Mouse (Mus musculus): ENCODE data around the gene Fmc1.
"Not testable (repeated sequence)": the region's sequence is repeated elsewhere in the genome, so short reads cannot be mapped to it uniquely, and the experiment has no call there.

Fmc1 gene

DNA sequence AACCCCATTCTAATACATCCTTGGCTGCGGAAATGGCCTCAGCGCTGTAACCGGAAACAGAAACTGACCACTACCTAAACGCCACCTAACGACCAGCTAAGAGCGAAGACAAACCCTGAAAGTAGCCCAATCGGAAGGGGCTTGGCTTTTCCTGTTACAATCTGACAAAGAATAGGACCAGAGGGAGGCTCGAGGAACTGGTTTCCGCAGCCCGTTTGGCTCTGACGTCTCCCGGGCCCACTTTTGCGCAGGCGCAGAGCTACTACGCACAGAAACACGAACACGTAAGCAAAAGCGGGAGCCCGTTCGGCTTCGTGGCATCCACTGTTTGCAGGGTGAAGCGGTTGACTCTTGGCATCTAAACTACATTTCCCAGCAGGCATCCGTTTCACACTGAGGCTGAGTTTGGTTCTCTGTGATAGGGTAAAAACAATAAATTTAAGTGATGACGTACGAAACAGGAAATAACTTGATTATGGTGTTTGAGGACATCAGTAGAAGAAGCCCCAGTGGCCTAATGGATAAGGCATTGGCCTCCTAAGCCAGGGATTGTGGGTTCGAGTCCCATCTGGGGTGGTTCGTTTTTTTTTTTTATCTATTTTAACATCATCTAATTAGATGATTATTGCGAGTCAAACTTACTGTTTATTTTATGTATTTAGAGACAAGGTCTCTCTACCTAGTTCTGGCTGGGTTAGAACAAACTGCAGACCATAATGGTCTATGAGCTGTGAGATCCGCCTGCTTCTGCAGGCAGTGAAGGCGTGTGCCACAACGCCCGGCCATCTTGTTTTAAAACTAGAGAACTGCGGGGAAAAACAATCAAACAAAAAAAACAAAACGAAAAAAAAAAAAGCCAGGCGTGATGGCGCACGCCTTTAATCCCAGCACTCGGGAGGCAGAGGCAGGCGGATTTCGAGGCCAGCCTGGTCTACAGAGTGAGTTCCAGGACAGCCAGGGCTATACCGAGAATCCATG, at the start of gene Fmc1:
TSS of gene Fmc1 (plus strand) at position 75 of the 978 bp plus-strand sequence.
- peak; percentile 98 to 99 for DNase-seq

- DNase-seq: peak; percentile 61 to 70
Measured at GRCm38 (mm10) chr6:38492550-38492949, 40.8 kb upstream of the Fmc1 start.

- no peak for DNase-seq
Measured at GRCm38 (mm10) chr6:38495641-38496040, 37.7 kb upstream of the Fmc1 start.

DNA sequence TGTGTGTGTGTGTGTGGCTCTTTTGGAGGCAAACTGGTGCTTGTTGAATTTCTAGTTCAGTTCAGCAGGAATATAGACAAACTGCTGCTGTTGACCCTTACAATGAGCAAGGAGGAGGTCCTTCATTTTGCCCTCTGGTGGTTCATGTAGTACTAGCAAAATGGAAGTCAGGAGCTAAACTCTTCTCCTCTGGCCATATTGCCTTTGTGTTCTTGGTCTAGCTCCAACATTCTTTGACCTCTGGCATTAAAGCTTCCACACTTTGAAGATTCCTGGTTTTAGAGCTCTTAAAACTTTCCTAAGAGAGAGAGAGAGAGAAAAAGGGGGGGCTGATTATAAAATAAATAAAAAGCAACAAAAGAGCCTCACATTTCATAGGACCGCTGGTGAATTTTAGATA, 21.2 kb upstream of the Fmc1 start:
- DNase-seq: no peak

GRCm38 (mm10) chr6:38512830-38513229, 20.5 kb upstream of the Fmc1 start:
- no peak for DNase-seq

DNA sequence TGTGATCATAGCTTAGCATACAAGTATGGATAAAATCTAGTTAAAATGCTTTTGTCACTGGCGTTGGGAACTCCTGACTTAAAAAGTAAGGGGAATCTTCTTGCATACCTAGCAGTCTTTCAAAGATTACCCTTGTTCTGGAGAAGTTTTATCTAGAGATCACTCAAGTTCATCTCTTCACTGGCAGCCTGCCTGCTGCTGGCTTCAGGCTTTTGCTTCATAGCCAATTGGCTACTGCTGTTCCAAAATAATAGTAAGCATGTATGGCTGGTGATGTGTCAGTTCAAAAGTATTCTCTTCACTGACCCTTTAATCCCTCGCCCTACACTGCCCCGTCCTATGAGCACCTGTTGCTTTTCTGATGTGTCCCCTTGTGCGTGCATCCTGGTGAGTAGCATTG, 18.1 kb upstream of the Fmc1 start:
- DNase-seq: peak in 1 of 2 experiments; percentile 16

DNA sequence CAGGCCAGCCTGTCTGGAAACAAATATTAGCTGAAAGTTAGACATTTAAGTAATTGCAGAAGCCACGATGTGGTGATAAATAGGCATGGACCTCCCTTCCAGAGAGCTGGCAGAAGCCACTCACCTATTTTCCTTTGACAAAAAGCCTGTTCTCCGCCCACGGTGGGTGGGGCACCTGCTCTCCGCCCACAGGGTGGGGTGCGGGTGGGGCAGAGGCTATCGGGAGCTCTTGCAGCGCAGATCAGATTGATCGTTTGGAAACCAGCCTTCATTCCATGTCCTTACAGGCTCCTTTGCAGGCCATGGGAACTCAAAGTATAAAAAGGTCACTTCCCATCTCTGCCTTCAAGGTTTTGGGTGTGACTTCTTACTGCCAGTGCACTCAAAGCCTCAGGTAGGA, 9.5 kb upstream of the Fmc1 start:
- no peak for DNase-seq

DNA sequence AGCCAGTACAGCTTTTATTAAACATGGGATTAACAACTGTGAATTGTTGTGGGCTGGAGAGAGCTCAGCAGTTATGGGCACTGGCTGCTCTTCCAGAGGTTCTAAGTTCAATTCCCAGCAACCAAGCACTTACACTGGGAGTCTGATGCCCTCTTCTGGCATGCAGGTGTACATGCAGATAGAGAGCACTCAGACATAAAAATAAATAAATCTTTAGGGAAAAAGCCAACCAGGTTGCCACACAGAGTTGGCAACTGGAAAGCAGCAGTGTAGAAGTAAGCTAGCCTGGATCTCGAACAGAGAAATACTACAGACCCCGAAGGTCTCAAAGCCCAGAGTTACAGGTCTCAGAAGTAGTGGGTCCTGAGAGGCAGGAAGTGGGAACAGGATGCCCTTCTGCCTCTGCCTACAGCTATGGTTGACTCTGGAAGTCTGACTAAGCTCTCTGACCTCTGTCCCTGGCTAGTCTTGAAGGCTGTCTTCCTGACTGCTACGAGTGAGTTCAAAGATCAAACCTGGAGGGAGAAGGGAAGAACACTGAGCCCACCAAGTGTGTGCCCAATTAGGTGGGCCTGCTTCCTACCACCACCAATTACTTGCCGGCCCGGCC, 2.0 kb upstream of the Fmc1 start:
- DNase-seq: peak; percentile 18 to 25

DNA sequence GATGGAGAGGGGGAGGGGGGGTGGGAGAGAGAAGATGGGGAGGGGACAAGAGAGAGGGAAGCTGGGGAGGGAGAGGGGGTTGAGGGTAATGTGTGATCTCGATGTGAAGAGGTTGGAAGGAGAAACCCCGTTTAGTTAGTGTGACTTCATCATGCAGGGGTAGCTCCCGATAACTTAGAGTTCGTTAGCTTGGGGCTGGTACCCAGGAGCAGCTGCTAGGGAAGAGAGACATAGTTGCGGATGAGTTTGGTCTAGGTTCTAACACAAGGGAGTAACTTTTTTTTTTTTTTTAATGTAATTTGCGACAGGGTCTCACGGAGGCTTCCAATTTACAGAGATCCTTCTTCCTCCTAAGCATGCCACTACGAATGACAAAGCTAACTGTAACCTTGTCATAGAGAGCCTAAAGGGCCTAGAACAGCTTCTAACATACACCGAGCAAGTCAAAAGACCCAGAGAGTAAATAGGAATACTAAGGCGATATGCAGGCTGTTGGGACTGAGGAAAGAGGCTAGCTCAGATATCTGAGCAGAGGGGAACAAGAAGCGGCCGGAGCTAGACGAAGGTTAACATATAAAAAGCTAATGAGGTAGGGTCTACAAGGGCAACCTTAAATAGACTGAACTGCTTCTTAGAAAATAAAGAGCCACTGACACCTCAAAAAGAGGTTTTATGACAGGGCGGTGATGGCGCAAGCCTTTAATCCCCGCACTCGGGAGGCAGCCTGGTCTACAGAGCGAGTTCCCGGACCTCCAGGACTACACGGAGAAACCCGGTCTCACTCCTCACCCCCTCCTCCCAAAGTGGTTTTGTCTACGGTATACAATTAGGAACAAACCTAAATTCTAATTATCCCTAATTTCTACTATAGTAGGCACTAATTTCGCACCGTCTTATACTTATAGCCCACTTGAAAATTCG, 542 bp upstream of the Fmc1 start:
- DNase-seq: peak in 1 of 2 experiments; percentile 31

GRCm38 (mm10) chr6:38534640-38535365, 1.5 kb downstream of the Fmc1 start:
- peak; percentile 100 for DNase-seq

- DNase-seq: no peak
Measured at GRCm38 (mm10) chr6:38535366-38535690, 2.0 kb downstream of the Fmc1 start.

- DNase-seq: no peak
Measured at GRCm38 (mm10) chr6:38535788-38536187, 2.5 kb downstream of the Fmc1 start.

- not testable (repeated sequence) for DNase-seq
Measured at GRCm38 (mm10) chr6:38544141-38544540, 10.8 kb downstream of the Fmc1 start.

DNA sequence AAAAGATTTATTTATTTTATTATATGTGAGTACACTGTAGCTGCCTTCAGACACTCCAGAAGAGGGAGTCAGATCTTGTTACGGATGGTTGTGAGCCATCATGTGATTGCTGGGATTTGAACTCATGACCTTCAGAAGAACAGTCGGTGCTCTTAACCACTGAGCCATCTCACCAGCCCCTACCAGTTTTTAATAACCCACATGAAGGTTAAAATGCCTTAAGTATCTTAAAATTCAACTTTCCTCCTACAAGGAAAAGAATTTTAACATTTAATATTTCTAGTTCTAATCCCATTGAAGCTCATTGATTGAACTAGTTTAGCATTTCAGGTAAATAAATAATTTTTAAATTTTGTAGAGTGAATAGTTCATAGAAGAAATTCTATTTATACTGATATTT, 13.7 kb downstream of the Fmc1 start:
- DNase-seq: not testable (repeated sequence)

DNA sequence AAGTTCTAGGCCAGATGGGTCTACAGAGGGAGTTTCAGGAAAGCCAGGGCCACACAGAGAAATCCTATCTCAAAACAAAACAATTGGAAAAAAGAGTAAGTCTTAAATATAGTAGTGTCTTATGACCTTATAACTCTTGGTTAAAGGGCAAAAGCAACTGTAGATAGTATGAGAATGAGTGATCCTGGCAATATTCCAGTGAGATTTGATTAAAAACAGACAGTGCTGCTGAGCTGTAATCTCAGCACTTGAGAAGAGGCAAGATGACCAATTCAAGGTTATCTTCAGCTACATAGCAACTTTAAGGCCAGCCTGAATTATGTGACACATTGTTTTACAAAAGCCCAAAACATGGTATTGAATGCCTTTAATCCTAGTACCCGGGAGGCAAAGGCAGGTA, 14.4 kb downstream of the Fmc1 start:
- DNase-seq: no peak

- not testable (repeated sequence) for DNase-seq
Measured at GRCm38 (mm10) chr6:38548595-38548994, 15.3 kb downstream of the Fmc1 start.

- not testable (repeated sequence) for DNase-seq
Measured at GRCm38 (mm10) chr6:38549840-38550239, 16.5 kb downstream of the Fmc1 start.

GRCm38 (mm10) chr6:38550250-38551061, 17.2 kb downstream of the Fmc1 start:
- DNase-seq: peak; percentile 86

- peak; percentile 99 for DNase-seq
Measured at GRCm38 (mm10) chr6:38551062-38551988, 18.0 kb downstream of the Fmc1 start, which contains the start of gene Luc7l2. Gene Luc7l2, plus strand, starts transcription at chr6:38551334.

- DNase-seq: peak; percentile 100
Measured at GRCm38 (mm10) chr6:38551989-38552635, 18.8 kb downstream of the Fmc1 start.
